Mouse (Mus musculus): ENCODE measurements around the gene Spns2. TPM values are rescaled to one million over a fixed set of nuclear protein-coding genes. Genes with fewer than 3 reads are reported as not detected.

Spns2 gene
- polyA plus RNA-seq, 1 experiment from 2014 or later = 9.1 TPM

DNA sequence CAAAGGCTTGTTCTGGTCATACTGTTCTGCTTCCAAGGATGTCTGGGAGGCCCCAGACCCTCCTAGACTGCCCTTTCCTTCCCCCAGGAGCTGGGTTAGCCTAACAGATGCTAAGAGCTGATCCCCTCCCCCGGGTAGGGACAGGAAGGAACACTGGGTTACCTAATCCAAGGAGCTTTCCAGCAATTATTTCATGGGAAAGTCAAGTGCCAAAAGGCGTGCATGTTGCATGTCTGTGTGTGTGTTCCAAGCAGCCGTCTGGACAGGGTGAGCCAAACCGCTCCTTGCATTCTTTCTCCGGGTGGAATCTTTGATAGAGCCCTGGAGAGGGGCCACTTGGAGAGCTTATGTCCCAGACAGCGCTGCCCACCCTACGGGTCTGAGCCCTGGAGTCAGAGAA is 76.7 kb downstream of the Spns2 start:
- WGBS = 87% methylated on average over 7 of the region's 7 CpGs

DNA sequence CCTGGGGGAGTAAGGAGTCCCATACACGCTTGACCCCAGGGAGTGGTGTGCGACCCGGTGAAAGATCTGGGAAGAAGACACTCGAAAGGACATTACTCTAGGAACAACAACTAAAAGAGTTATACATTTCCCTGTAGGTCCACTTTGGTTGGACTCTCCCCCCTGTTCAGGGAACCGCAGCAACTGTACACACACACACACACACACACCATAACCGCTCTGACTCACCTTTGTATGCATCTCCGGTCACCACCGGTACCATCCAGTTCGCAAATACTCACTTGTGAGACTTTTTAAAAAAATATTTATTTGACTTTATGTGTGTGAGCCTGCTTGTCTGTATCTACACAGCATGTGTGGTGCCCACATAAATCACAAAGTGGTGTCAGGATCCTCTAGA is 77.8 kb downstream of the Spns2 start:
- ATAC-seq (ENCODE audit: low read depth) = no peak
- 27% methylated on average over 9 of the region's 9 CpGs for WGBS
- Histone ChIP-seq H3K27me3 (peaks cover 53% of the 10 kb centered on the region), H3K4me3 (peak overlapping the region; percentile 58), H3K9me3 (no peaks in the 10 kb centered on the region), H3K9ac (0 out of 2 replicates have a peak overlapping the region, but pooled peaks have one; percentile 73), H3K4me2 (peak overlapping the region; percentile 98), H3K36me3 (no peaks in the 10 kb centered on the region), H3K4me1 (replicated peaks) (peaks cover 25% of the 10 kb centered on the region), H3K27ac (replicated peaks) (no peak overlapping the region)

More for the DNA sequence above, 76.7 kb downstream of the Spns2 start:
- no peaks in the 10 kb centered on the region for H3K9me3 ChIP-seq
- ATAC-seq (ENCODE audit: low read depth) = no peak
- peaks cover 49% of the 10 kb centered on the region for H3K27me3 ChIP-seq
- H3K27ac ChIP-seq (replicated peaks) = no peak overlapping the region
- H3K36me3 ChIP-seq = no peaks in the 10 kb centered on the region
- H3K4me1 ChIP-seq (replicated peaks) = peaks cover 24% of the 10 kb centered on the region
- H3K9ac ChIP-seq = no peak overlapping the region
- H3K4me2 ChIP-seq = no peak overlapping the region
- no peak overlapping the region for H3K4me3 ChIP-seq

DNA sequence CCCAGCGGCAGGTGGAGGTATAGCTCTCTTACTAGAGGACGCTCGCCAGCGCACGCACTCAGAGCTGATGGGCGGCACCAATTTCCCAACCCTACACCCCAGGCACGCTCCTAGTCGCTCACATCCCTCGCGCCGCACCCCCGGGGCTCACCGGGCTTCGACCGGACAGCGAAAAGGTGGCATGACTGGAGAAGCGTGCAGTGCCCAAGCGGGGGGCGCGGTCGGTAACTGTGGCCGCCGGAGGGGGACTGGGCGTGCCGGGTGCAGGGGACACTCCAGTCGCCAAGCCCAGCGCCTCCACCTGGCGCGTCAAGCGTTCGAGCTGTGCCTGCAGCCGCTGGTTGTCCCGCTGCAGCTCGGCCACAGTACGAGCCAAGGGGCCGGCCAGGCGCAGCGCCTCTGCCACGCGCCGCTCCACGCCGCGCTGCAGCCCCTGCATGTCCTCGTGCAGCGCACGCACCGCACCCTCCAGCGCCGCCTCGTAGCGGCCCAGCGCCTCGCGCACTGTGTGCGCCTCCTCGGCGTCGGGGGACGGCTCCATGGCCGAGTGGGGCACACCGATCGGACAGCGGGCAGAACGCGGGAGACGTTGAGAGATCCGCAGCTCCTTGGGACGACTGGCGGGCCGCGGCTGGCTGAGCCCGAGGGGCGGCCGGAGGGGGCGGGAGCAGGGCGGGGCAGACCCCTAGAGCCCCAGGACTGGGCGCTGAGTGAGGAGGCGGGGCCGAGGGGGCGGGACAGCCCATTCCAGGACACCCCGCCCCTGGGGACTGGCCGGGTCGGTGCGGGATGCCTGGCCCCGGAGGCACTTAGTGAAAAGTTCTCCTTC is 78.4 kb downstream of the Spns2 start, which contains the start of gene Smtnl2:
Gene Smtnl2 (minus strand): TSS at position 621 of the 829 bp plus-strand sequence.
- Histone ChIP-seq H3K9ac (peak within 1 kb of the TSS; percentile 73), H3K27me3 (peaks cover 58% of the 10 kb centered on the region), H3K36me3 (no peaks in the 10 kb centered on the region), H3K9me3 (no peaks in the 10 kb centered on the region), H3K4me3 (peak within 1 kb of the TSS; percentile 58), H3K4me1 (replicated peaks) (peaks cover 29% of the 10 kb centered on the region), H3K27ac (replicated peaks) (no peak within 1 kb of the TSS), H3K4me2 (peak within 1 kb of the TSS; percentile 98)
- ATAC-seq (ENCODE audit: low read depth) = peak; percentile 86
- under 1% methylated on average over 86 of the region's 86 CpGs for WGBS

DNA sequence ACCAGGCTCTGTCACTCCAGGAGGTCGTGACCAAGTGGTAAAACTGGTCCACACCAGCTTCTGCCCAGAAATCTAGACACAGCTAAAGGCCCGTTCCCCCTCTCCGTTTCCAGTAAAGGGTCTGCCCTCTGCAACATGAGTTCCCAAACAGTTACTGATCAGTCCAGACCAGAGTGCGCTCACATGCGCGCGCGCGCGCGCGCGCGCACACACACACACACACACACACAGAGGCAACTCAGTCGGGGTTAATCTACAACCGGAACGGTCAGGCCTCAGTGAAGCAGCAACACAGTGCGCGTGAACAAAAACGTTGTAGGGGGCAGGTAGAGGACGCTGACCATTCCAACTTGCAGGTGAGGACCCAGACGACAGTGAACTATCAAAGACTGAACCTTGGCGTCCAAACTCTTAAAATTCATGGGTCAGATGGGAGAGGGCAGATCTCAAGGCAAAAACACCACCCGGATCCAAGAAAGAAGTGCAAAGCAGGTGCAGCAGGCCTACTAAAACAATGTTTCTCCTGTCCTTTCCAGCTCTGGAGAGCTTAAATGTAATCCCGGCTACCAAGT is 79.1 kb downstream of the Spns2 start:
- WGBS = 1% methylated on average over 25 of the region's 25 CpGs
- no peaks in the 10 kb centered on the region for H3K36me3 ChIP-seq
- peak overlapping the region; percentile 58 for H3K4me3 ChIP-seq
- H3K9me3 ChIP-seq = no peaks in the 10 kb centered on the region
- peak overlapping the region; percentile 31; the same call in 1 of the 2 replicates for H3K9ac ChIP-seq
- ATAC-seq (ENCODE audit: low read depth) = peak; percentile 30; the same call in 1 of the 2 replicates
- peaks cover 29% of the 10 kb centered on the region for H3K4me1 ChIP-seq (replicated peaks)
- peaks cover 58% of the 10 kb centered on the region for H3K27me3 ChIP-seq
- H3K4me2 ChIP-seq = peak overlapping the region; percentile 98
- no peak overlapping the region for H3K27ac ChIP-seq (replicated peaks)

DNA sequence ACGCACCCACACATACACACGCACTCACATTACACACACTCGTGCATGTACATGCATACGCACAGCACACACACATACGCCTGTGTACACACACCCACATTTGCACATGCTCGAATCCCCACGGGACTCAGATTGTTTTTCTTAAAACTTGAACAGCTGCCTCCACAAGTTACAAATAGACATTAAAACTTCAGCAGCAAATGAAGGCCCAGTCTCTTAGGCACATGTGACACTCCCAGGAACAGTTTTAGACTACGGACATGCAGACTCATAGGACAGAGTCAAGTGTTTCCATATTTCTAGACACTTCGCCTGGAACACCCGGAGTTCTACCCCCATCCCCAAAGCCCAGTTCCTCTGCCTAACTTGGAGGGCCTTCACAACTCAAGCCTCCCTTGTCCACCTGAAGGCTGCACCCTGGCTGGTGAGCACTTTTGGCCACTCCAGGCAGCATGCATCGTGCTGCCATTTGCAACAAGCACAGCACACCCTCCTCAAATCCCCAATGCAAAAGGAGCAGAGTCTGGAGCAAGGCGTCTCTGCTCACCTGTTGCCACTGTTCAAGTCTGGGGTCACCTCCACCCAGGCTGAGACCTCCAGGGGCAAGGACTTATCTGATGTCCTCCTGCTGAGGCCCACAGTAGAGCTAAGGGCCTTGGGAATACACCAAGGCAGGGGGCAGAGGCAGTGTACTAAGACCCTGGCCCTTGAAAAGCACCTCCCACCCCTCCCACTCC is 79.9 kb downstream of the Spns2 start:
- 53% methylated on average over 12 of the region's 12 CpGs for WGBS
- Histone ChIP-seq H3K4me1 (replicated peaks) (peaks cover 29% of the 10 kb centered on the region), H3K4me2 (peak overlapping the region; percentile 98), H3K36me3 (no peaks in the 10 kb centered on the region), H3K9ac (no peak overlapping the region), H3K27ac (replicated peaks) (no peak overlapping the region), H3K4me3 (no peak overlapping the region), H3K9me3 (no peaks in the 10 kb centered on the region), H3K27me3 (peaks cover 58% of the 10 kb centered on the region)
- ATAC-seq (ENCODE audit: low read depth) = no peak

DNA sequence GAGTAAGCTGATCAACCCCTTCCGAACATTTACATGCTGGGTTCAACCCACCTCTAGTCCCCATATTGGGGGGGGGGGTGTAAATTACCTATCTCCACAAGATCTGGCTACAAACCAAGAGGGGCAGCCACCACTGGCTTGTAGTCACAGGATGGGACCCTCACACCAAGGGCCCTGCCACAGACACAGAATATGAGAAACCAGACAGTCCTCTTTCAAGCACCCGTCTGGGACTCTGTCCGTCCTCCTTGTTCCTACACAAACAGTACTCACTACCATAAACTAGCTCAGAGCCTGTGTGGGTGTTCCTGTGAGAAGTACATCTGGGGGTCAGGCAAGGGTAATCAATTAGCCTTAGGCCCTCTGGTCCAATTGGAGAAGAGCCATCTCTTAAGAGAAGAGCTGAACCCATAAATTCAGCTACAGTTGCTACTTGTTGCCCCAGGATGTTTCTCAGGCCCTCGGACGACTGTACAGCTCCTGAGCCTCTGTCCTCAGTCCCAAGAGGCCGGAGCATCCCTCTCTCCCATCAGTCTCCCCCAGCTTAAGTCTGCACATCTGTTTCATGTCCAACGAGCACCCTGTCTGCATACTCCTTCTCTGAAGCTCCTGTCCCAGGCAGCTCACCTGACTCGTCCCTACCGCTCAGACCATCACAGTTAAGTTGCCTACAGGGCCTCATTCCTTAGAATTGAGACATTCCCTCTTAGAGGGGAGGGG is 81.1 kb downstream of the Spns2 start:
- no peaks in the 10 kb centered on the region for H3K9me3 ChIP-seq
- H3K4me2 ChIP-seq = peak overlapping the region; percentile 98
- H3K4me1 ChIP-seq (replicated peaks) = peaks cover 29% of the 10 kb centered on the region
- H3K4me3 ChIP-seq = no peak overlapping the region
- H3K36me3 ChIP-seq = no peaks in the 10 kb centered on the region
- 28% methylated on average over 9 of the region's 9 CpGs for WGBS
- H3K27ac ChIP-seq (replicated peaks) = no peak overlapping the region
- peaks cover 58% of the 10 kb centered on the region for H3K27me3 ChIP-seq
- no peak overlapping the region for H3K9ac ChIP-seq
- no peak for ATAC-seq (ENCODE audit: low read depth)

DNA sequence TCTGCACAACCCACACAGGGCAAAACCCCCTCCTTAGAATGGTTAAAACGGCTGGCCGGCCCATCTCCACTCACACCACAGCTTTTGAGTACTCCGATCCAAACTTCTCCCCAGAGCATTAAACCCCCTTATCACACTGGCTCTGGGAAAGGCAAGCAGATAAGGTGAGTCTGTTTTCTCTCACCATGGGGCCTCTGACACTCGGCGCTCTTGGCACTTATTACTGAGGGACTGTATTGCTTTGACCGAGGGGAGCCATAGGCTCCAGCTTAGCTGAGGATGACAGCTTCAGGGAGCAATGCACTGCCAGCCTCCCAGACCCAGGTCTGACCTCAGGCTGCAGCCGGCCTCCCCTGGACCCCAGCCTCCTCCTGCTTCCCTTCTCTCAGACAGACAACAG is 82.1 kb downstream of the Spns2 start:
- 15% methylated on average over 7 of the region's 7 CpGs for WGBS

DNA sequence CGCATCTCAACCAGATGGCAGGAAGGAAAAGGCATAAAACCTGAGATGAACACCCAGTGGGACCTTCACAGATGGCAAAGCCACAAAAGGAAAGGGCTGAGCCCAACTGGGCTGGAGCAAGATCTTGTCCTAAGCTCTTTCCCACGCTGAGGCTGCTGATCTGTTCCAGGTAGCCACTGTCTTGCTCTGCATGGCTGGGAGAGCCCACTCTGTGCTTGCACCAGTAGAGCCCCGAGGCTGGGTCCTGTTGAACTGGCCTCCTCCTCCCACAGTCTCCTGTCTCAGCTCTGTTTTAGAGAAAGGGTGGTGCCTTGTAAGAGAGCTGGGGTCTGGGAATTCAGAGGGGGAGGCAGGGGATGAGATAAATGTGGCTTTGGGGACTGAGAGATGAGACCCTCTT is 82.6 kb downstream of the Spns2 start:
- H3K4me2 ChIP-seq = no peak overlapping the region
- 6% methylated on average over 3 of the region's 3 CpGs for WGBS

More for the DNA sequence above, 82.1 kb downstream of the Spns2 start:
- Histone ChIP-seq H3K4me1 (replicated peaks) (peaks cover 29% of the 10 kb centered on the region), H3K27ac (replicated peaks) (no peak overlapping the region), H3K4me2 (no peak overlapping the region), H3K36me3 (no peaks in the 10 kb centered on the region), H3K9me3 (no peaks in the 10 kb centered on the region), H3K9ac (no peak overlapping the region), H3K4me3 (no peak overlapping the region), H3K27me3 (peaks cover 51% of the 10 kb centered on the region)
- no peak for ATAC-seq (ENCODE audit: low read depth)

DNA sequence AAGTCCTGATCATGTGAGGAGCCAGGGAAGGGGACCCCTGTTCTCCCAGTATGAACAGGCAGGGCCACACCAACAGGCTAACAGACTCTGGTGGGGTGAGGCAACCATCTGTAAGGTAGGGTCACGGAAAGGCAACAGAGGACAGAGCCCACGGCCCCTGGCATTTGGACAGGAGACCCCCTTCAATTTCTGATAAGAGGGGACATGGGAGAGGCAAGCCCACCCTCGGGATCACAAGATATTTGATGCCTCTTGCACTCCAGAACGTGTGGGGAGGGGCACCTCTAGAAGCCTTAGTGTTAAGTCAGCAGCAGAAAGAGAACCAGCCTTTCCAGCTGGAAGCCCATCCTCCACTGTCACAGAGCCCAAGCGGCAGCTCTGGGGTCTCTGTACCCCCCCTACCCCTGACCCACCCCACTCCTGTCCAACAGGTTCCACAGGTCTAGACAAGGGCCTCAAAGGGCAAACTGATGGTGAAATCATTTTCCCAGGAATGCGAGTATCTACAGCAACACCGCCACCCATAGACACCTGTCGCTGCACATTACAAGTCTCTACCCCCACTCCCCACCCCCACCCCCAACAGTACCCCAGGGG is 83.5 kb downstream of the Spns2 start:
- ATAC-seq (ENCODE audit: low read depth) = no peak
- H3K27ac ChIP-seq (replicated peaks) = no peak overlapping the region
- no peaks in the 10 kb centered on the region for H3K36me3 ChIP-seq
- H3K9ac ChIP-seq = no peak overlapping the region
- no peak overlapping the region for H3K4me2 ChIP-seq
- H3K27me3 ChIP-seq = peaks cover 37% of the 10 kb centered on the region
- H3K4me3 ChIP-seq = no peak overlapping the region
- no peaks in the 10 kb centered on the region for H3K9me3 ChIP-seq
- 63% methylated on average over 8 of the region's 8 CpGs for WGBS
- peaks cover 22% of the 10 kb centered on the region for H3K4me1 ChIP-seq (replicated peaks)

More for the DNA sequence above, 82.6 kb downstream of the Spns2 start:
- Histone ChIP-seq H3K4me1 (replicated peaks) (peaks cover 29% of the 10 kb centered on the region), H3K9ac (no peak overlapping the region), H3K27me3 (peaks cover 46% of the 10 kb centered on the region), H3K27ac (replicated peaks) (no peak overlapping the region), H3K9me3 (no peaks in the 10 kb centered on the region), H3K36me3 (no peaks in the 10 kb centered on the region), H3K4me3 (no peak overlapping the region)
- no peak for ATAC-seq (ENCODE audit: low read depth)

DNA sequence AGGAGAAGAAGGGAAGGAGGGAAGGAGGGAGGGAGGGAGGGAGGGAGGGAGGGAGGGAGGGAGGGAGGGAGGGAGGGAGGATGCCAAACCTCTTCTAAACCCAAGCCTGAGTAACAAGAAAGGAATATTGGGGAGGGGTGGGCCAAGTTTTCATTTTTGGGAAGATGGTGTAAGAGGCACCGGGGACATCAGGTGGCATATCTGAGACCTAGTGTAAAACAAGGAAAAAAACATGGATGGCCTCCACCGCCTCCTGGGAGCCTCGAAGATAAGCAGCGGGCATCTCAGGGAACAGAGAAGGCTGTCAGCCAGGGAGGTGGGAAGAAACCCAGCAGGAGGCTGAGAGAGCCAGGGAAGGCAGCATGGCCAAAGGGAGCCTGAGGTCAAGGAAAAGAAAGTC is 84.2 kb downstream of the Spns2 start:
- H3K4me1 ChIP-seq (replicated peaks) = peaks cover 16% of the 10 kb centered on the region
- H3K4me2 ChIP-seq = no peak overlapping the region
- no peak overlapping the region for H3K27ac ChIP-seq (replicated peaks)
- ATAC-seq (ENCODE audit: low read depth) = no peak
- WGBS = 70% methylated on average over 4 of the region's 4 CpGs
- H3K4me3 ChIP-seq = no peak overlapping the region
- H3K36me3 ChIP-seq = no peaks in the 10 kb centered on the region
- peaks cover 30% of the 10 kb centered on the region for H3K27me3 ChIP-seq
- no peak overlapping the region for H3K9ac ChIP-seq
- H3K9me3 ChIP-seq = no peaks in the 10 kb centered on the region

DNA sequence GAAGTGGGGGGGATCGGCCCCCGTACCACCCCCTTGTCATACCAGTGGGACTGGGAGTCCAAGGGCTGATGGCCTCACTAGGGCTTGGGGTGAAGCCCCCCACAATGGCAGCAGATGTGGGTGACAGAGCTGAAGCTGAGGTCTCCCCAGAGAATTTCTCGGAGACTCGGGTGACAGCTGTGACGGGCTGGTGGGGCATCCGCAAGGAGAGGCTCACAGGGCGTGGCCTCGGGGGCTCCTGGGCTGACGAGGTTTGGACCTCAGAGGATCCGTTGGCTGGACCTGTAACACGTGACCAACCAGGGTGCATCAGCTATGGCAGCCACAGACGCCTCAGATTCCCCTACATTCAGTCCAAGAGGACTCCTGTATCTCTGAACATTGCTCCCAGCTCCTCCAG is 86.7 kb downstream of the Spns2 start:
- 84% methylated on average over 12 of the region's 12 CpGs for WGBS
- H3K36me3 ChIP-seq = no peaks in the 10 kb centered on the region
- no peak overlapping the region for H3K4me2 ChIP-seq
- no peak overlapping the region for H3K27ac ChIP-seq (replicated peaks)
- no peak overlapping the region for H3K4me3 ChIP-seq
- H3K9me3 ChIP-seq = no peaks in the 10 kb centered on the region
- ATAC-seq (ENCODE audit: low read depth) = no peak
- H3K27me3 ChIP-seq = 0 out of 2 replicates have a peak, but pooled peaks cover 8% of the 10 kb centered on the region
- peaks cover 13% of the 10 kb centered on the region for H3K4me1 ChIP-seq (replicated peaks)
- no peak overlapping the region for H3K9ac ChIP-seq
